In the genomic region with DNA sequence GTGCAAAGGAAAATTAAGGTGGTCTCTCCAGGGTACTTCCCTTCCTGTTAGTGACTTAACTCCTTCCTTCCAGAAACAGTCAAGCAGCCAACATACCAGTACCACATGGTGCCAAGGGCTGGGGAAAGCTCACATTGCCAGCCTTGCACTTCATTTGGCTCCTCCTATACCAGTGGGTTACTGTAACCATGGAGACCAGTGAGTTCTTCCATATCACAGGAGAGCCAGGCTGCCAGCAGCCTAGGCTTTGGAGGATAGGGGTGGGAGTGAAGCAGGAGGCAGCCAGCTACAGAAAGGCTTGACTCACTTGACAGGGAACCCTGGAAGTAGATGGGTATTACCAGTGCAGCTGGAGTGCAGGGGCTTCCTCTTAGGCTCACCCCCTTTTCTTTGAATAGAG, we compare ENCODE assay signal across 10 mouse cellular contexts. TPM values are rescaled to one million over a fixed set of nuclear protein-coding genes. Genes with fewer than 3 reads are reported as not detected.
DNase-seq lines count a peak whose midpoint lies in the region; ATAC-seq lines count a peak whose summit lies in the region.
"Had no signal": no experiment of that assay in that cellular context is flagged by ENCODE, and none has a peak within 500 bp of the region (broad histone marks: within the 10 kb centered on the region; RNA-seq: fewer than 3 reads in every experiment).

No protein-coding gene starts in this region.

- H3K9ac ChIP-seq in liver, embryonic 12.5 days, result no peak overlapping the region
- no peak overlapping the region for H3K9ac ChIP-seq in liver, embryonic 11.5 days (ENCODE audit: low read depth, low read length)
- no peak overlapping the region for H3K9ac ChIP-seq in forebrain, embryonic 15.5 days (replicated peaks)
- no peak overlapping the region for H3K9ac ChIP-seq in neural tube, embryonic 15.5 days (replicated peaks)

- peaks cover 11% of the 10 kb centered on the region; the same call in 1 of the 2 replicates for H3K36me3 ChIP-seq in liver, embryonic 12.5 days
- no peaks in the 10 kb centered on the region for H3K36me3 ChIP-seq in liver, embryonic 11.5 days (ENCODE audit: control insufficient read depth, insufficient read depth, low read length)
- 0 out of 2 replicates have a peak, but pooled peaks cover 3% of the 10 kb centered on the region for H3K36me3 ChIP-seq in forebrain, embryonic 15.5 days
- H3K36me3 ChIP-seq in neural tube, embryonic 15.5 days, result no peaks in the 10 kb centered on the region

- ATAC-seq in liver, embryonic 12.5 days, result 0 out of 2 replicates have a peak, but pooled peaks have one; percentile 11
- ATAC-seq in liver, embryonic 11.5 days (replicated peaks; ENCODE audit: low FRiP score), result no peak
- ATAC-seq in forebrain, embryonic 15.5 days (replicated peaks), result peak; percentile 96
- ATAC-seq in neural tube, embryonic 15.5 days (ENCODE audit: low FRiP score), result peak; percentile 89

- no peaks in the 10 kb centered on the region for H3K27me3 ChIP-seq in liver, embryonic 12.5 days (replicated peaks)
- H3K27me3 ChIP-seq in liver, embryonic 11.5 days (replicated peaks; ENCODE audit: control insufficient read depth, insufficient read depth, low read length), result no peaks in the 10 kb centered on the region
- H3K27me3 ChIP-seq in forebrain, embryonic 15.5 days, result no peaks in the 10 kb centered on the region
- H3K27me3 ChIP-seq in neural tube, embryonic 15.5 days (replicated peaks), result no peaks in the 10 kb centered on the region

- no peaks in the 10 kb centered on the region for H3K9me3 ChIP-seq in liver, embryonic 12.5 days (replicated peaks)
- H3K9me3 ChIP-seq in liver, embryonic 11.5 days (ENCODE audit: control insufficient read depth, low read length), result no peaks in the 10 kb centered on the region
- no peaks in the 10 kb centered on the region for H3K9me3 ChIP-seq in forebrain, embryonic 15.5 days
- no peaks in the 10 kb centered on the region for H3K9me3 ChIP-seq in neural tube, embryonic 15.5 days (replicated peaks)

- no peak overlapping the region for H3K27ac ChIP-seq in liver, embryonic 12.5 days
- H3K27ac ChIP-seq in liver, embryonic 11.5 days (ENCODE audit: low read depth, low read length), result no peak overlapping the region
- H3K27ac ChIP-seq in forebrain, embryonic 15.5 days (replicated peaks), result peak overlapping the region; percentile 57
- H3K27ac ChIP-seq in neural tube, embryonic 15.5 days (replicated peaks), result peak overlapping the region; percentile 48
- H3K27ac ChIP-seq: gastrocnemius, adult 2 months; macrophage had no signal

- no peak overlapping the region for H3K4me3 ChIP-seq in liver, embryonic 12.5 days
- no peak overlapping the region for H3K4me3 ChIP-seq in liver, embryonic 11.5 days (ENCODE audit: low read depth, low read length)
- no peak overlapping the region for H3K4me3 ChIP-seq in forebrain, embryonic 15.5 days
- no peak overlapping the region for H3K4me3 ChIP-seq in neural tube, embryonic 15.5 days (replicated peaks)
- H3K4me3 ChIP-seq: gastrocnemius, adult 2 months had no signal

- peaks cover 74% of the 10 kb centered on the region for H3K4me1 ChIP-seq in liver, embryonic 12.5 days
- peaks cover 56% of the 10 kb centered on the region for H3K4me1 ChIP-seq in liver, embryonic 11.5 days (replicated peaks; ENCODE audit: control insufficient read depth, insufficient read depth, low read length)
- peaks cover 16% of the 10 kb centered on the region for H3K4me1 ChIP-seq in forebrain, embryonic 15.5 days
- peaks cover 27% of the 10 kb centered on the region for H3K4me1 ChIP-seq in neural tube, embryonic 15.5 days

- H3K4me2 ChIP-seq in liver, embryonic 12.5 days, result no peak overlapping the region
- H3K4me2 ChIP-seq in liver, embryonic 11.5 days, result no peak overlapping the region
- no peak overlapping the region for H3K4me2 ChIP-seq in forebrain, embryonic 15.5 days (replicated peaks)
- no peak overlapping the region for H3K4me2 ChIP-seq in neural tube, embryonic 15.5 days

- no peak for DNase-seq in liver, embryonic 11.5 days (ENCODE audit: low spot score)
- peak; percentile 71 to 77 for DNase-seq in layer of hippocampus, postnatal 36 days
- no peak for DNase-seq in spleen, postnatal 14 days (ENCODE audit: low spot score in 2 of 2)
- DNase-seq in ovary, adult 18-20 months (ENCODE audit: low spot score), result no peak
- DNase-seq: gastrocnemius, adult 2 months; kidney, postnatal 10 days had no signal

RNA-seq across cellular contexts. Expression of gene Rcor2, which starts 31.9 kb away (rescaled TPM):
- 4.0 and 5.1 TPM in 2 replicates for polyA plus RNA-seq in liver, embryonic 12.5 days (2016; fragmentation: Nextera tagmentation; extraction: Ambion mirVana)
- polyA plus RNA-seq in liver, embryonic 11.5 days (2014; fragmentation: Nextera tagmentation; extraction: Ambion mirVana), result 7.5 and 8.7 TPM in 2 replicates
- 60.7 and 67.7 TPM in 2 replicates for polyA plus RNA-seq in forebrain, embryonic 15.5 days (2015; fragmentation: Nextera tagmentation; extraction: Ambion mirVana)
- 10 to 100 TPM; 17.5 to 18.7 TPM for total RNA-seq in layer of hippocampus, postnatal 36 days (2021)
- polyA plus RNA-seq in neural tube, embryonic 15.5 days (2015; fragmentation: Nextera tagmentation; extraction: Ambion mirVana), result 14.8 and 15.3 TPM in 2 replicates

RNA-seq across cellular contexts. Expression of gene Mark2, which starts 42.6 kb away (rescaled TPM):
- 41.3 and 42.0 TPM in 2 replicates for polyA plus RNA-seq in liver, embryonic 12.5 days (2016; fragmentation: Nextera tagmentation; extraction: Ambion mirVana)
- polyA plus RNA-seq in liver, embryonic 11.5 days (2014; fragmentation: Nextera tagmentation; extraction: Ambion mirVana), result 45.3 and 50.3 TPM in 2 replicates
- polyA plus RNA-seq in forebrain, embryonic 15.5 days (2015; fragmentation: Nextera tagmentation; extraction: Ambion mirVana), result 52.8 and 57.7 TPM in 2 replicates
- total RNA-seq in layer of hippocampus, postnatal 36 days (2021), result 100 to 1,000 TPM; 111 to 118 TPM
- polyA plus RNA-seq in neural tube, embryonic 15.5 days (2015; fragmentation: Nextera tagmentation; extraction: Ambion mirVana), result 47.4 and 51.9 TPM in 2 replicates

RNA-seq across cellular contexts. Expression of gene Naa40, which starts 58.1 kb away (rescaled TPM):
- polyA plus RNA-seq in liver, embryonic 12.5 days (2016; fragmentation: Nextera tagmentation; extraction: Ambion mirVana), result 42.0 and 44.8 TPM in 2 replicates
- polyA plus RNA-seq in liver, embryonic 11.5 days (2014; fragmentation: Nextera tagmentation; extraction: Ambion mirVana), result 70.7 and 76.0 TPM in 2 replicates
- 69.2 and 69.5 TPM in 2 replicates for polyA plus RNA-seq in forebrain, embryonic 15.5 days (2015; fragmentation: Nextera tagmentation; extraction: Ambion mirVana)
- total RNA-seq in layer of hippocampus, postnatal 36 days (2021), result 10 to 100 TPM; 31.6 to 38.6 TPM
- polyA plus RNA-seq in neural tube, embryonic 15.5 days (2015; fragmentation: Nextera tagmentation; extraction: Ambion mirVana), result 59.6 and 61.3 TPM in 2 replicates

Comparison
In these comparisons a context has a peak if more than half of its experiments do, and no peak if none do; other contexts are left out.
1. H3K27ac ChIP-seq: peak in forebrain, embryonic 15.5 days (single experiment) and neural tube, embryonic 15.5 days (single experiment); none in liver, embryonic 12.5 days (single experiment) and liver, embryonic 11.5 days (single experiment).
2. DNase-seq: peak in layer of hippocampus, postnatal 36 days (2 of 2); none in liver, embryonic 11.5 days (single experiment), spleen, postnatal 14 days (0 of 2) and ovary, adult 18-20 months (single experiment).